Mouse (Mus musculus) ES-Bruce4 (cell line): ENCODE measurements around the gene Fam19a5. TPM values are rescaled to one million over a fixed set of nuclear protein-coding genes. Genes with fewer than 3 reads are reported as not detected.

Experiments used
- H3K27ac ChIP-seq: 2 replicates; pipeline ENCODE4 v1.5.1; 2012; ENCODE audit warnings: low read length, inconsistent platforms; ENCODE audit not compliant: insufficient read depth
- H3K27me3 ChIP-seq: 2 replicates; pipeline ENCODE4 v1.6.1; 2012; ENCODE audit warnings: mild to moderate bottlenecking, low read length, inconsistent platforms; ENCODE audit not compliant: control insufficient read depth, poor library complexity, insufficient read depth, severe bottlenecking
- H3K36me3 ChIP-seq: 2 replicates; pipeline ENCODE4 v1.6.1; 2012; ENCODE audit warnings: inconsistent platforms, mild to moderate bottlenecking, low read length, moderate library complexity; ENCODE audit not compliant: control insufficient read depth, poor library complexity, insufficient read depth, severe bottlenecking
- H3K4me1 ChIP-seq: one replicate; pipeline ENCODE4 v1.8.1; 2011; ENCODE audit warnings: low read length; ENCODE audit not compliant: control insufficient read depth, insufficient read depth
- H3K4me3 ChIP-seq: 2 replicates; pipeline ENCODE4 v1.5.1; 2011; ENCODE audit warnings: low read depth, mild to moderate bottlenecking, low read length
- H3K9ac ChIP-seq: 2 replicates; pipeline ENCODE4 v1.6.1; 2012; ENCODE audit warnings: low read depth, mild to moderate bottlenecking, inconsistent platforms; ENCODE audit not compliant: poor library complexity, severe bottlenecking
- H3K9me3 ChIP-seq: replicated peaks from 2 replicates; pipeline ENCODE4 v1.6.1; 2012; ENCODE audit warnings: mild to moderate bottlenecking, low read length, inconsistent platforms; ENCODE audit not compliant: control insufficient read depth, poor library complexity, insufficient read depth, severe bottlenecking
- CTCF ChIP-seq: IDR thresholded peaks from one replicate; pipeline ENCODE4 v1.8.1; 2011; ENCODE audit warnings: low read depth, low read length
- EP300 ChIP-seq: IDR thresholded peaks from 2 replicates; pipeline ENCODE4 v1.6.1; 2011; ENCODE audit warnings: low read depth, low read length; ENCODE audit not compliant: insufficient read depth
- POLR2A ChIP-seq: IDR thresholded peaks from one replicate; pipeline ENCODE4 v1.8.1; 2011; ENCODE audit warnings: low read length; ENCODE audit not compliant: insufficient read depth
- polyA plus RNA-seq: library from polyadenylated mRNA; stranded (reverse); fragments of >200 nt; gene quantifications from 2 replicates; pipeline ENCODE4 v1.2.4, GENCODE M21; 2011; ENCODE audit warnings: low read depth; ENCODE audit not compliant: missing spikeins, insufficient read depth, insufficient read length

Fam19a5 gene
- 3.2 TPM in 2 replicates for polyA plus RNA-seq

DNA sequence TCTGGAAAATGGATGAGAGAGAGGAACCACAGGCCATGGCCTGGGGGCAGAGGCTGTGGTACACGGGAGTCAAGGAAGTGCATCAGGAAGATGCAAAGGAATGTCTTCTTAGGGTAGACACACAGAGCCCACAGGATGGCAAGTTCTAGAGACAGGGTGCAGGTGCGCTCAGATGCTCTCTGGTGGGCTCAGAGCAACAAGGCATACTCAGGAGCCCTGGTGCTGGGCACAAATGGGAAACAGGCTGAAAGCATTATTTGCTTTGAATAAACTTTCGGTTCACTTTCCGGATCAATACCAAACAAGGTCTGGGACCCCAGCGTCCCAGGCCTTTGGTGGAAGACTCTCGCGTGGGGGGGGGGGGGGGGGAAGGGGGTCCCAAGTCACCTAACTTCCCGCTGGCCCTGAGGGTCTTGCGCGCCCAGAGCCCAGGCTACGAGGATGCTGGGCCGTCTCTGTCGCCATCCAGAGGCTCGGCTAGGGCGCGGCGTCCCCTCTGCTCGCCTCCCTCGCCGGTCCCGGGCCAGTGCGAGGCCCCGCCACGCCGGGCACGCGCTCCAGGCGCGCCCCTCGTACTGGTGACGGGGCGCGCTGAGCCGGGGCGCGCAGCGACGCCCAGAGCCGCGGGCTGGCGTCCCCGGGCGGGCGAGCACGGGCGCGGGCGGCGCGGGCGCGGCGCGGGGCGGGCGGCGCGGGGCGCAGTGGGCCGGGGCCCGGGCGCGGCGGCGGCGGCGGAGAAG is at the start of gene Fam19a5:
Gene Fam19a5 (plus strand): TSS at position 701 of the 740 bp plus-strand sequence.
- TF ChIP-seq POLR2A, result no peak
- TF ChIP-seq CTCF, result peak; percentile 33
- no peaks in the 10 kb centered on the region for H3K9me3 ChIP-seq
- no peaks in the 10 kb centered on the region for H3K4me1 ChIP-seq
- peaks cover 12% of the 10 kb centered on the region for H3K27me3 ChIP-seq
- peak within 1 kb of the TSS; percentile 88 for H3K4me3 ChIP-seq
- H3K36me3 ChIP-seq, result no peaks in the 10 kb centered on the region
- no peak within 1 kb of the TSS for H3K27ac ChIP-seq
- peak within 1 kb of the TSS; percentile 86 for H3K9ac ChIP-seq

DNA sequence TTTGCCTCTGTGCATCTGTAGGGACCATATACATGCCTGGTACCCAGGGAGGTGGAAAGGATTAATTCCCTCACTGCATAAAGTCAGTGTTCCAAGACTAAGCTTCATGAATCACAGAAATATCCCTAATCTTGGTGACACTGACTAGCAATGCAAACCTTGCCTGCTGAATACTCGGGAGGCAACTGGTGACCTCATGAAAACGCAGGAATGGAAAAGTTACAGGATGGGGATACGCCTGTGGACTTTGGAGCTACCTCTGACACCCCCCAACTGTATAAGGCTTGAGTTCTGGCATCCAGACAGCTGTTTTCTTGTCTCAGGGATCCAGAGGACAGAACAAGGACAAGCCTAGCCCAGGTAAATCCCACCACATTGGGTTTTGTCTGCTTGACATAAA is 42.4 kb upstream of the Fam19a5 start:
- TF ChIP-seq CTCF (no peak), POLR2A (no peak), EP300 (no peak)
- no peaks in the 10 kb centered on the region for H3K9me3 ChIP-seq

DNA sequence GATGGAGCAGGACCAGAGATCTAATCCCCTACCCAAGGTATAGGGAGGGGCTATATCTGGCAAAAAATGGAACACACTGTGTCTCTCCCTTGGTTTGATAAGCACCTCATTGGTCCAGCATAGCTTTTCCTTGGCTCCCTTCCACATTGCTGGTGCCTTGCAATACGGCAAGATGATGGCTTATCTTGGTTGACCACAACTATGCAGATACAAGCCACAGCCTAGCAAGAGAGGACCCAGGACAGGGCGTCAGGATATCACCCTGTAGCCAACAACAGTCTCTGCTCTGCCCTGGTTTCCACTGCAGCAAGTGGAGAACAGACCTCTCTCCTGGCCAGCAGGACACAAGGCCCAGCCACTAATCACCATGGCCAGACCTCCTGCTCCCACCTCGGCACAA is 36.8 kb upstream of the Fam19a5 start:
- no peaks in the 10 kb centered on the region for H3K9me3 ChIP-seq
- H3K36me3 ChIP-seq, result no peaks in the 10 kb centered on the region
- TF ChIP-seq POLR2A, result no peak
- H3K4me1 ChIP-seq, result no peaks in the 10 kb centered on the region
- H3K27me3 ChIP-seq, result no peaks in the 10 kb centered on the region
- H3K27ac ChIP-seq, result no peak overlapping the region
- H3K4me3 ChIP-seq, result no peak overlapping the region
- no peak overlapping the region for H3K9ac ChIP-seq

More for the DNA sequence above, 42.4 kb upstream of the Fam19a5 start:
- Histone ChIP-seq H3K27ac (no peak overlapping the region), H3K9ac (no peak overlapping the region), H3K36me3 (no peaks in the 10 kb centered on the region), H3K4me3 (no peak overlapping the region), H3K4me1 (no peaks in the 10 kb centered on the region), H3K27me3 (no peaks in the 10 kb centered on the region)

DNA sequence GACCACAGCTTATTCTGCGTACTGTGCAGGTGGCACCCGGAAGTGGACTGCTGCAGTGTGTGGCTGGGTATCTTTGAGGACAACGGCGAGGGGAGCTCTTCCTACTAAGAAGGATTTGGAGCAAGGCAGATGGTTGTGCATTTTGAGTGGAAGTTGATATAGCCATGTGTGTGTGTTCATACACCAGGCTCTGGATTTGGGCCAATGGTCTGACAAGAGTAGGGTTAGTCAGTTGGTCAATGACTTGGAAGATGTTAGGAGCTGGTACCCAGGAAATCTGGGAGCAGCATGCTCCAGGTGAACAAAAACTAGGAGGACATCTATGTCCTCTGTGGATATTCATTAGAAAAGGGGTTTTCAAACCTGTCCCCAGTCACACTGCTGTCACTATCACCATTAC is 33.2 kb upstream of the Fam19a5 start:
- Histone ChIP-seq H3K9ac (no peak overlapping the region), H3K4me1 (no peaks in the 10 kb centered on the region), H3K9me3 (peaks cover 3% of the 10 kb centered on the region; the same call in 1 of the 2 replicates), H3K27me3 (no peaks in the 10 kb centered on the region), H3K36me3 (no peaks in the 10 kb centered on the region), H3K4me3 (no peak overlapping the region), H3K27ac (no peak overlapping the region)
- TF ChIP-seq CTCF, result no peak
- no peak for TF ChIP-seq EP300
- no peak for TF ChIP-seq POLR2A

DNA sequence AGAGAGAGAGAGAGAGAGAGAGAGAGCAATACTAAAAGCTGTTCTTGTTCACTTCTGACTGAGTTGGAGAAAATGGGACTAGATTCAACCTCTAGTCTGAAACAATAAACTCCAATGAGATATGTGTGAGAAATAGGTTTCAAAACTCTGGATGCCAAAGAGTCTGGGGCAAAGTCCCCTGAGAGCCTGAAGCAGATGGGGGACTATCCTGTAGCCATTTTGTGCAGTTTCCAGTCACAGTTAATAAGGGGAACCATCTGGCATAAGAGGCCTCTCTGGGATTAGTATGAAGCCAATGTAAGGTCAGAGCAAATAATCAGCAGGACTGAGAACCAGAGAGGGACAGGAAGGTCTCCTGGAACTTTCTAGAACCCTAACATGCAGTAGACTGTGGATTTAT is 25.9 kb upstream of the Fam19a5 start:
- TF ChIP-seq POLR2A (no peak), CTCF (no peak), EP300 (no peak)
- Histone ChIP-seq H3K9ac (no peak overlapping the region), H3K9me3 (peaks cover 10% of the 10 kb centered on the region), H3K36me3 (no peaks in the 10 kb centered on the region), H3K27me3 (no peaks in the 10 kb centered on the region), H3K27ac (no peak overlapping the region), H3K4me3 (no peak overlapping the region), H3K4me1 (no peaks in the 10 kb centered on the region)

DNA sequence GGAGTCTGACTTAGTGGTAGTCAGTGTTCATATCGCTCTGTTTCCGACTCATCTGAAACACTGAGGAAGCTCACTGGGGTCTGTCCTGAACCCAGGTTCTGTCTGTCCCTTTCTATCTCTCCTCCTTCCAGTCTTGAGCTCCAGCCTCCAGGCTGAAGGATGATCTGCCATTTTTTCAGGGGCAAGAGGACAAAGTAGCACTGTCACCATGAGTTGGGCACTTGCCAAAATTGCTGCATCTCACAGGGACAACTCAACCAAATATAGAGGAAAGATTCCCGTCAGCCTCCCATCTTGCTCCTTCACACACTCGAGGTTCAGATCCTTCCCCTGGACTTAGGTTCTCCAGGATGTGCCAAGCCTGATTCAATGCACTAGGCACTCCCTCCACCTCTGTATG is 14.8 kb upstream of the Fam19a5 start:
- no peaks in the 10 kb centered on the region for H3K36me3 ChIP-seq
- no peaks in the 10 kb centered on the region for H3K4me1 ChIP-seq
- H3K27me3 ChIP-seq, result no peaks in the 10 kb centered on the region
- H3K27ac ChIP-seq, result no peak overlapping the region
- no peak overlapping the region for H3K4me3 ChIP-seq
- H3K9me3 ChIP-seq, result no peaks in the 10 kb centered on the region
- no peak overlapping the region for H3K9ac ChIP-seq
- TF ChIP-seq POLR2A (no peak), EP300 (no peak), CTCF (no peak)
